Mouse (Mus musculus): ENCODE data around the gene Adora2a.
"Not testable (repeated sequence)": the region's sequence is repeated elsewhere in the genome, so short reads cannot be mapped to it uniquely, and the experiment has no call there.

DNA sequence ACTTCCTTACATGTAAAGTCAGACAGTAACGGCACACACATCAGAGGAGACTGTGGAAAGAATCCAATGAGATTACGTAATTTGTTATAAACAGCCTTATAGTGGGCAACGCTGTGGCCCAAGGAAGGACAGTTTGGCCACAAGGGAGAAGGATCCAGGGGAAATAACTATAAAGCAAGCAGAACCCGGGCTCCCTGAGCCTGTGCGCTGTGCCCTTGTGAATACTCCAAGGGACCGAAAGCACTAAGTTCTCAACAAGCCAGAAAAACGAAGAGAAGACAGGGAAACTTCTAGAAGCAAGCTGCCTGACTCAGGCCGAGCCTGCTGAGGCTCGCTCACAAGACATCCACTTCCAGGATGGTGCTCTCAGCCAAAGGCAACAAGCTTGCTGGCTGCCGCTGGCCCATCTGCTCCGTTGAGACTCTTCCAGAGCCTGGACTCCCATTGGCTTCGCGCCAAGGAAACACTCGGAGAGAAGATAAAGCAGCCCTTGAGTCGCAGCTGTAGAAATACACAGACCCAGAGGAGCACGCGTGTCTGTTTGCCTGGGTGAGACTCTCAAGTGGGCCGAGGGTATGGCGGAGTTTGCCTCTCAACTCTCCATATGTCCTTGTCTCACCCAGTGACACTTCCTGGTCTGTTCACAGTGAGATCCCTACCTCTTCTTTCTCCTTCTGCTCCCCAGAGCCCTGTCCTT lies 57.1 kb downstream of the Adora2a start:
- not testable (repeated sequence) for TF ChIP-seq POLR2A (IDR thresholded peaks at IDR 0.05; ENCODE audit: borderline replicate concordance, control insufficient read depth, low read depth, low read length); CTCF (IDR thresholded peaks at IDR 0.05; ENCODE audit: control insufficient read depth, insufficient read depth, low read length)

All from bone marrow, adult 2 months (tissue).